Mouse (Mus musculus) heart, adult 9 months (tissue): ENCODE results near the gene Tut4.

Experiments used
- DNase-seq, 2 experiments: peaks; one replicate each; pipeline ENCODE4 v3.0.0; 2022; ENCODE audit warnings: low spot score in 2 of 2

Tut4 gene

DNA sequence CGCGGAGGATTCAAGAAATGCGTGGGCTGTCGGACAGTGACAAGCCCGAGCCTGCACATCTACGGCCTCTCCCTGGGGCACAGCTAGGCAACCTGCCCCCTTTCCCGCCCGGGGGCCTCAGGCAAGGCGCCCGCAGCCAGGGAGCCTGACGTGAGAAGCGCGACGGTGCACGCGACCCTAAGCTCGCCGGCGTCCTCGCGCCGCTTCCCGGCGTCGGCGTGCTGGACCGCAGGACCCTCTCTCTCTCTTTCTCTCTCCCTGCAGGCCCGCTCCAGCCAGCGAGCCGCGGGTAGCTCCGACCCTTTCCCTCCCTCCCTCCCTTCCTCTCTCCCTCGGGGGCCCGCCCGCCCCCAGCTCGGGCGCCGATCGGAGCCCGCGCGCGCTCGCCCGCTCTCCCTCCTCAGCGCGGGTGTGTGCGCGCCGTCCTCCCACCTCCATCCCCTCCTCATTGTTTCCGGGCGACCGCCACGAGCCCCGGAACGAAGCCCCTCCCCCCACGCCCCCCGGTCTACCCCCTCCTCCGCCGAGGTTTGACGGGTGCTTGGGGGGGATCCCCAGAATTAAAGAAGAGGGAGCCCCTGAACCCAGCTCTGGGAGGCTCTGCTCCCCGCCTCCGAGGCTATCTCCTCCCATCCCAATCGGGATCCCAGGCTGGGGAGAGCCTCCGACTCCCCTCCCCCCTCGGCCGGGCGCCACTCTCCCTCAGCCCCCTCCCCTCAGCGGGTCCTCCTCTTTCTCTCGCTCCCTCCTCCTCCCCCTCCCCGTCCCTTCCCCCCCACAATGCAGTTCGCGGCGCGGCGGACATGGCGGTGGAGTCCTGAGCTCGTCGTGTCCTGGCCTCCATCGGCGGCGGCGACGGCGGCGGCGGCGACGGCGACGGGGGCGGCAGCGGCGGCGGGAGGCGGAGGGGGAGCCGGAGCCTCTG, at the start of gene Tut4:
TSS of gene Tut4 (plus strand) at position 196 of the 925 bp plus-strand sequence.
- peak; percentile 80 to 82 for DNase-seq

DNA sequence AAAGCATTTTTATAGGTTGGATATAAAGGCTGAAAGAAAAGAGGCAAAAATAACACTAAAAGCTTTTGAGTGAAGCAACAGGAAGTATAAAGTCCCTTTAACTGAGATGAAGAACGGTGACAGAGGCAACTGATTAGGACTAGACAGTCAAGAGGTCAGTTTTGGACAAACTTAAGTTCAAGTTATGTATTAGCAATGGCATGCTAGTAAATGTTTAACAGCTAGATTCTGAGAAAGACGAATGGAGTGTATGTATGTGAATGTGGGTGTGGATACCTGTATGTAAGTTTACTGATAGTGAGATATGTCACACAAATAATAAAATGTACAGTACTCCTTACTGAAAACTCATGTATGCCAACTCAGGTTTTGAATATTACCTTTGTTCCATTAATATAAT, 34.6 kb upstream of the Tut4 start:
- no peak for DNase-seq

DNA sequence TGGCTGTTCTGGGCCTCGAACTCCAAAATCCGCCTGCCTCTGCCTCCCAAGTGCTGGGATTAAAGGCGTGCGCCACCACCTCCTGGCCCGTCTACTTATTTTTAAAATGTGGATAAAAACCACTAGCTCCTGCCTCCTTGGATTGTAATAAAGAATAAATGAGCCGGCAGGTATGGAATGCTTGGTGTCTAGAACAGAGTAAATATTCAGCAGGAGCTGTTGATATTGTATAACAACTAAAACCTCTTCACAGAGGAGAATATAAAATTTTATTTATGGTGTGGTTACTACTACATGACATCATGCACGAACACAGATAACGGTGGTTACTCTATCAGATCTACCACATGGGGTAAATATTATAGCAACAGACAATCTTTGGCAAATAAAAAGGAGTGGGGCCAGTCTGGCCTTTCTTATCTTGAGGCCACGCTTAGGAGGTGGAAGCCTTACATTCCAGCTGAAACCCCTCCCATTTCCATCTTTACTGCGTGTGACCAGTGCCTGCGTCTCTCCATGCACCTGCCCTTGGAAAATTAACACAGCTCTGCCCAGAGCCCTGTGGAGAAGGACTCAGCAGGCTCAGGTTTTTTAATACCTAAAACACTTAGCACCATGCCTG, 31.4 kb upstream of the Tut4 start:
- no peak for DNase-seq

DNA sequence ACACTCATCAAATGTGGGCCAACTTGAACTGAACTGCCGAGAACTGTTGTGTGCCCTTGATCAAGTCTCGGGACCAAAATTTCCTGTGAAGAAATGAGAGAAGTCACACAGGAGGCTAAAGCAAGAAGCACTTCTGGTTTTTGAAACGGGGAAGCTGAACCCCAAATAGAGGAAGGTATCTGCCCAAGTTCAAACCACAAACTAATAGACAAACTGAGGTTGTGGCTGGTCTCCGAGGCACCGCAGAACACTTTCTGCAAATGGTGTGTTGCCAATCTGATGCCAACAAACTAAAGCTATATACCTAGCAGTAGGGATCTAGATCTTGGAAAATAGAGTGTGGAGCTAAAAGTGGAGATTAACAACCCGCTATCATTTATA, 30.9 kb upstream of the Tut4 start:
- no peak for DNase-seq

DNA sequence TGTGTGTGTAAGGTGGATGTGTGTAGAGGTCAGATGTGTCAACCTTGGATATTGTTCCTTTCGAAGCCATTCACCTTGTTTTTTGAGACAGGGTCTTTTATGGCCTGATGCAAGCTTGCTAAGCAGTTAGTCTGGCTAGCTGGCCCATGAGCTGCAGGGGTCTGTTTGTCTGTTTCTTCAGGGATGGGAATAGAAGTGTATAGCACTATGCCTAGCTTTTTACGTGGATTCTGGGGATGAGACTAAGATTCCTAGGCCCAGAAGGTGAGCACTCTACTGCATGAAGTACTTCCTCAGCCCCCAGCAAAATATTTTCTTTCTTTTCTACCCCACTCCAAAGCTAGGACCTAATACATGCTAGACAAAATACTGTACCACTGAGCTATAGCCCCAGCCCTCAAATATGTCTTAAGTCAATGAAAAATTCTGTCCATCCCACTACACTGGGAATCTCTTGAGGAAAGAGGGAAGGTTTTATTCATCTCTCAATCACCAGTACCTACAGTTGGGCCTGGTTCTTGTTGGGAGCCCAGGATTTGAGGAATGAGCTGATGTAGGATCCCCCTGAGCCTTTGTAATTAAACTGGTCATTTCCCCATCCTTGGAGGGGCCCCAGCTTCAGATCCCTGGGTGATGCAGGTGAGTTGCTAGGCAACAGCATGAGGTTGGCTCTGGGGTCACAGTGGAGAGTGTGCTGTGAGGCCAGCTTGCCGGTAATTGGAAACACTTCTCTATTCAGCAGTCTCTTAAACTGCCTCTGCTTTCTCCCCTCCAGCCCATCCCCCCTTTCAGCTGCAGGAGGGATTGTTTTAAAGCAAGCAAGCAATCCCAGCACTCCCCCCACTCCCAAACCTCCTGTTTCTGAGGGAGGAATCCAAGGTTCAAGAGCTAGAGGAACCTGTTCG, 28.3 kb upstream of the Tut4 start:
- no peak for DNase-seq

DNA sequence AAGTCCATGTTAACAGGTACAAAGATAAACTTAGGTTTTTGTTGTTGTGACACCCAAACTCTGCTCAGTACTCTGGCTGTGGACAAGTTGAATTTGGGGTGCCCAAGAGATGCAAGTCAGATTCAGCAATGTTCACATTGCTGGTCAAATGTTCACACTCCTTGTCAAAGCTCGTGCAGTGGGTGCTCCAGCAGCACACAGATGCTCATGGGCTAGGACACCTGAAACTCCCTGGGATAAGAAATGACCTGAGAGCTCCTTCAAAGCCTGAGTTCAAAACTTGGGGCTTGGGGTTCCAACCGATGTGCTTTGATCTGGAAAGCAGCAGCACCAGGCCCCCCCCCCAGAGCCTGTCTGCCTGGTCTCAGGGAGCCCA, 27.7 kb upstream of the Tut4 start:
- no peak for DNase-seq

DNA sequence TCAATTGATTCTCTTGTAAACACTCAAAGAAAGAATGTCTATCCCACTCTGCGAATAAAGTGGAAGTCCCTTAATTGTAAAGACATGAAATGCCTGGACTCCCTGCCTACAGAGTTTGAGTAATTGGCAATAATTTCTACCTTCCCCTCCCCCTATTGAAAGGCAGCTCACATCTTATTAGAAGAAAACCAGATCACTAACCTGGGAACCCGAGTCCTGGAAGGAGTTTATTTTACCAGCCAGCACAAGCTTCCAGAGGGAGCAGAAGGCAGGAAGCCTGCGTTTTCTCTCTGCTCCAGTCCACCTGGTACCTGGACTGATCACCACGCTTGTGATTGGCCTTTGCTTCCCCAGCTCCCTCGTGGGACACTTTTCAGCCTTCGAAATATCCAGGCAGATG, 25.9 kb upstream of the Tut4 start:
- peak in 1 of 2 experiments; percentile 10 for DNase-seq

DNA sequence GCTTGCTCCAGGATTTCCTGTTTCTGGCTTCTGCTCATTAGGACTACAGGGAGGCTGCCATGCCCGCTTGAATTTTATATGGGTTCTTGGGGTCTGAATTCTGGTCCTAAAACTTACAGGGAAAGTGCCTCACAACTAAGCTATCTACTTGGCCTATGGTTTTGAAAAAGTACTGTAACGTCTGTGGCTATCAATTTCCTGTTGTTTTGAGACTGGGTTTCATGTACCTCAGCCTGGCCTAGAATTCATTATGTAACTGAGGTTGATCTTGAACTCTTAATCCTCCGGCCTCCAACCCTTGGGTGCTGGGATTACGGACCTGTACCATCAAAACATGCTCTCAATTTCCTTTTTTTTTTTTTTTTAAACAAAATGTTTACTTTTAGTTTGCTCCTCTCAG, 25.0 kb upstream of the Tut4 start:
- DNase-seq = no peak

DNA sequence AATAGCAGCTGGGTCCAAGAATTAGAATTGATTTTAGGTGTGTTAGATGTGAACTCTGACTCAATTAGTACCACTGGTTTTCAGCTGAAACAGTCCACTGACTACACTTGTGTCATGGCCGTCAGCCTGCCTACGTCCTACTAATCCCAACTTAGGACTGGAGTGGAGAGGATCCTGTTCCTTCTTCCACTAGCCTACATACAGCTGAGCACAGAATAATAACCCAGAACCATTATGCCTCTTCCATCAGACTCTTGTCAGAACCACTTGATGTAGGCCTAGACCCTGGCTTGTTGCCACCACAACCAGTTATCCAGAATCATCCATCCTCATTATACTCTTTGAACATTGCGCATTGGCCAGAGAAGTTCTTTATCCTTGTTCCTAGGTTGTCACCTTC, 24.4 kb upstream of the Tut4 start:
- DNase-seq = no peak

DNA sequence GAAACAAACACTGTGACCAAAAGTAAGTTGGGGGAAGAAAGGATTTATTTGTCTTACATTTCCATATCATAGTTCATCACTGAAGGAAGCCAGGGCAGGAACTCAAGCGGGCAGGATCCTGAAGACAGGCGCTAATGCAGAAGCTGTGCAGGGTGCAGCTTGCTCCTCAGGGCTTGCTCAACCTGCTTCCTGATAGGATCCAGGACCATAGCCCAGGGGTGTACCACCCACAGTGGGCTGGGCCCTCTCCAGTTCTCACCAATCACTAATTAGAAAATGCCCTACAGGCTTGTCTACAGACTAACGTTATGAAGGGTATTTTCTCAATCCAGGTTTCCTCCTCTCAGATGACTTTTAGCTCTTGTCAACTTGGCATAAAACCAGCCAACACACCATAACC, 23.6 kb upstream of the Tut4 start:
- DNase-seq = no peak

DNA sequence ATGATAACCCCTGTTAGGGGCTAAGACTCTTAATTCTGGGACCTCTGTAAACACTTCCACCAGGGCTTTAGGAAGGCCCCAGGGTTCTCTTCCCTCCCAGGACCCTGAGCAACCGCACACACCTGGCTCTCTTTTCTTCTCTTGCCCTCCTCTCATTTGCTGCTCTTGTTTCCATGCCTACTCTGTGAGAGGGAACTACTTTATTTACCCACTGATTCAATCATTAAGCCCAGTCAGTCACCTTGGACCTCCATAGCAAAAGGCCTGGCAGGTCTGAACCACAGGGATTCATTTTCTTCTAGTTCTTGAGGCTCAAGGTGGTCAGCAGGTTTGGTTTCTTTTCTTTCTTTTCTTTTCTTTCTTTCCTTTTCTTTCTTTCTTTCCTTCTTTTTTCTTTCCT, 23.0 kb upstream of the Tut4 start:
- no peak for DNase-seq

DNA sequence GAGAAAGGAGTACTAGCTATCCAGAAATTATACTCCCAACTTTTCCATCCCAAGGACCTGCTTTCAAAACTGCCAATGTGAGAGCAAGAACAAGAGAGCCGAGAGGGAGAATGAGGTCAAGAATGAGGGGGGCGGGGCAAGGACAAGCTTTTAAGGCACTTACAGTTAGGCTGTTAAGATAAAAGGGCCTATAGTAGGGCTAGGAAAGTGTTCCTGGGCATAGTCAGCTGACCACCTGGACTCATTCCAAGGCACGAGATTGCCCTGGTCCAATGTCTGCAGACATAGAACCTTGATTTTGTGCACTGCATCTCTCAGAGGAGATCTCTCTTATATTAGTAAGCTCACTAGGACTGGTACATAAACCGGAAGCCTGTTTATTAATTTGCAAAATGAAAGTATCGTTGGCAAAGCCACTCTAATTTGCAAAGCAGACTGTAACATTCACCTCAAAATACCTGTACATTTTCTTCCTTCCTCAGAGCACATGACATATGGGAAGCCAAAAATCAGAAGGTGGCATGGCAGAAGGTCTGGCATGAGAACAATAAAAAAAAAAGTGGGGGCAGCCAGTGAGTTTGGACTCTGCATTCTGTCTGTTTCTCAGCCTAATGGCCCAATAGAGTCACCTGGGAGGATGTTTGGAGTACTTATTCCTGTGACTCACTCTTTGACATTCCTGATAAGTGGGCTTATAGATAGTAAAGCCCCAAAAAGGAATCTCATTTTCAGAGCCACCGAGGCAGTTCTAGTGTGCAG, 21.0 kb upstream of the Tut4 start:
- DNase-seq = no peak

DNA sequence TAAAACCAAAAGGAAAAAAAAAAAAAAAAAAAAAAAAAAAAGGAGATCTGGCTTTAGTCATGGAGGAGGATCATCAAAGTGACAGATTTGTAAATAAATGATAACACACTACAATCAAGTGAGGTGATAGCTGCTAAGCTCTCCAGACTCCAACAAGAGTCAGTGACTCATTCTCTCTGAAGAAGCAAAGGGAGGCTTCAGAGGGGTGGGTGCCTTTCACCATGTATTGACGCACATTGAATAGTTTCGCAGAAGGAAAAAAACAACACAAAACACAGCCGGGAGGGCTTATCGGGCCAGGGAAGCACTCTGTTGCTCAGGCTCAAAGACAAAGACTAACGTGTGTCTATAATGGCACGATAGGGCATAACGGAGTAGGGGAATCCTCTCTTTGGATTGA, 11.1 kb upstream of the Tut4 start:
- no peak for DNase-seq

DNA sequence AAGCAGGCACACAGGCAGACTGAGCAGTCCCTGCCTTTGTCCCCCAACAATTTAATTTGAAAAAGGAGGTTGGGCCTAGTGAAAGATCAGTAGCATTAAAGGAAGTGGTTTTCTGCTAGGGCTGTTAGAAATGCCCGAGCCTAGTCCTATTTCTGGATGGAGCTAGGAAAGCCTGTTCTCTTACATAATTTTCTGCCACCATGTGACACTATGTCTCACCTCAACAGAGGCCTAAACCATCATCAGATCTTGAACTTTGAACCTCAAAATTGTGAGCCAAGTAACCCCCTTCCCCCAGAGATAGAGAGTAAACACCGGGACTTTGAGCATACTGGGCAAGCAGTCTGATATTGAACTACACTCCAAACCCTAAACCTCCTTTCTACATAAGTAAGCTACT, 3.2 kb upstream of the Tut4 start:
- no peak for DNase-seq

DNA sequence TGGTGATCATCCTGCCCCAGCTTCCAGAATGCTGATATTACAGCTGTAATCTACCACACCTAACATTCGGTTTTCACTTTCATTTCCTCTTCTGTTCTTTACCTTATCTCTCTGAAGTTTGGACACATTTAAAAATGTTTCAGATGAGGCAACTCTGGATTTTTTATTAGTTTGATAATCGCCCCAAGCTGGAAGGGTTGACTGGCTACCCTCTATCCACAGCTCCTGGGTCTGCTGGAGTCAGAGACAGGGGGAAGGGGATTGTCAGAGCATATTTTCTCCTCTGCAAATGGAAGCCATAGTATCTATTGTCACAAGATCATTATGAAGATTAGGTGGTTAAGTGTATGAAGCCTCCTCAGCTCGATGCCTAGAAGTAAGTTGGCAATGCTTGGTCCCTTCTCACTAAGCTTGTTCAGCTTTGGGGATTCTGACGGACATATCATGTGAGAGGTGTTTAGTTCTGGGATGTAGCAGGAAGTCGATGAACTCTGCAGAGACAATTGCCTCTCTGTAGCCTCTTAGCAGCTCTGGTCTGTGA, 955 bp upstream of the Tut4 start:
- no peak for DNase-seq

DNA sequence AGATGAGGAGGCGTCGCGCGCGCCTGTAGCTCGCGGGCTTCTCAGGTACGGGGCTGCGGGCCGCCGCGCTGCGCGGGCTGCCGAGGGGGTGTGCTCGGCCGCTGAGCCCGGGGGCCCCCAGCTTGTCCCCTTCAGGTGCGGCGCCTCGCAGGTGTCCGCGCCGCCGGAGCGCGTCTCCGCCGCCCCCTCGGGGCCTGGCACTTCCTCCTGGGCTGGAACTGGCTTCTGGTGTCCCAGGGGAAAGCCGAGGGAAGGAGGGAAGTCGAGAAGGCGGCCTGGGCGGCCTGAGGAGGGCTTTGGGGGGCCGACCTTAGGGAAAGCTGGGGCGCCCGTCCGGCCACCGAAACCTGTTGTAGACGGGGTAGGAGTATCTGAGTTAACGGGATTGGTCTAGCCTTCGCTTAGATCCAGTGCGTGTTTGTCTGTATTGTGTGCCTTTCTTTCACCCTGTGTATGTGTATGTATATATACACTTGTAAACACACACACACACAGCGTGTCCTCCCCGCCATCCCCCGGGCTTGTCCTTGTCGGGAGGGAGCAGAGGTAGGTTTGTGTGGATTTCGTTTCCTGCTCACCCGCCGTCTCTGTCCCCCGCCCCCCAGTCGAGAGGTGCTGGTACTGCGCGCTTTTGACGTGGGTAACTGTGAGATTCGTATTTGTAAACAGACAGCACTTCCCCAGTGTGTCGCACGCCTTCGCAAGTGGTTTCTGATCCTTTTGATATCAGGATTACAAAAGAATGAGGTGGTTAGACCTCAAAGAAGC, 1.1 kb downstream of the Tut4 start:
- DNase-seq = peak; percentile 51 to 64

DNA sequence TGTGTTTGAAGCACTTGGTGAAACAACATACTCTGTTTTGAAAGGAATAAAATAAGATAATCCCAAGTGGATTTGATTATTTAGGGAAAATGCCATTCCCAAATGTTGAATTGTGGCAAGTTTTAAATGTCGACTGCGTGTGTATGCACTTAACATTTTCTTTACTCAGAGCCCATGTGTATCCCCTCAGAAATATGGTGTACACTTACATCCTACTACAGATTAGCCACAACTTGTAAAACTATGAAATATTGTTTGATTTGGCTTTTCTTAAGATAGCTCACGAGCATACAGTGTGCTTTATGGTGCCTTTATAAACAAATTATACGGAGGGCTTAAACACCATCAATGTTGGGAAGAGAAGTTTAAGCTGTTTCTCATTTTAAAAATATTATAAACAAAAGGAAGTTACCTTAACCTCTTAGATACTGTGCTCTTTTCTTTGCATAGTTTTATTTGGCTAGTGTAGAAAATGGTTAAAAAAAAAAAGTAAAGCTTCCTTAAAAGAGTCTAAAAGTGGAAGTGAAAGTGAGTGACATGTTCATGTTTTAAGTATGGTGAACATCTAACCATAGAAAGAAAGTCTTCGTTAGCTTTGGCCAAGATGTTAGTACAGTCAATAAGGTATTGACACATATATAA, 2.2 kb downstream of the Tut4 start:
- no peak for DNase-seq

DNA sequence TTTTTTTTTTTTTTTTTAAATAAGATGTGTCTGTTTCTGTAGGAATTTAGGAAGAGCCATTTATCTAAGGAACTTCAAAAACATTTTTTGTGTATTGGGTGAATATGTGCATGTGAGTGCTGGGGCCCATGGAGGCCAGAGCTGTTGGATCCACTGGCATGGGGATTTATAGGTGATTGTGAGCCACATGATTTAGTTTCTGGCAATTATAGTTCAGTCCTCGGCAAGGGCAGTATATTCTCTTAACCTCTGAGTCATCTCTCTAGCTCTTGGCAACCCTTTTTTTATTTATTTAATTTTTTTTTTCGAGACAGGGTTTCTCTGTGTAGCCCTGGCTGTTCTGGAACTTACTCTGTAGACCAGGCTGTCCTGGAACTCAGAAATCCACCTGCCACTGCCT, 14.4 kb downstream of the Tut4 start:
- no peak for DNase-seq

DNA sequence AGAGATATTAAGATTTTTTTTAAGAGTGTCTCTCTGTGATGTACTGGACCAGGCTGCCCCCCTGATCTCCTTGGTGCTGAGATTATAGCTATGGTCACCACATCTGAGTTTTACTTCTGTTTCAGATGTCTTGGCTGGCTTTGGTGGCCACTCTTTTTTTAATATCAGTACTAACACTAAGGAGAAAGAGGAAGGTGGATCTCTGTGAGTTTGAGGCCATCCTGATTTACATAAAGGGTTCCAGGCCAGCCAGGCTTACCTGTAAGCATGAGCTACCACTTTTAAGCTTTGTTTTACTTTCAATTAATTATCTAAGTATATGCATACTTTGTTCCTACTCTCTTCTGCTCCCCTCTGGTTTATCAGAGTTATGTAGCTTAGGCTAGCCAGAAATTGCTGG, 23.6 kb downstream of the Tut4 start:
- no peak for DNase-seq

DNA sequence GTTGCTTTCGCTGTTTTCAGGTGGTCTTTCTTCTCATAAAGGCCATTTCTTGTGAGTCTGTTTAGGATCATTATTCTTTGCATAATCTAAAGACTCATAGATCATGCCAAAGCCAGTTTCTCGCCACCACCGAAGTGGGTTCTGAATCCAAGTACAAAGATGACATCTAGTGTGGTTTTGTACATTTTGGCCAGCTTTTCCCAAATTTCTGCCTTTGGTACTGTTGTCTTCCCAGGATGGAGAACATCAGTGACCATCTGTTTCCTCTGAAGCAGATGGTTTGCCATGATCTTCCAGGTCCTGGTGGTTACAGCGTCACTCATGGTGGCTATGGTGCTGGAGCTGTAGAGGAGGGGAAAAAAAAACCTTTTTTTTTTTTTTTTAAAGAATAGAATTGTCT, 25.0 kb downstream of the Tut4 start:
- DNase-seq = no peak
